Mouse (Mus musculus) cerebellum, adult 2 months (tissue): Measurements from ENCODE around the gene F830045P16Rik.

Source experiments
- CTCF ChIP-seq: fragments of 200-500 bp; IDR thresholded peaks from 2 replicates; pipeline ENCODE4 v1.5.1; 2011; ENCODE audit warnings: low read depth, mild to moderate bottlenecking, control low read depth, low read length, moderate library complexity, borderline replicate concordance; ENCODE audit not compliant: insufficient read depth
- POLR2A ChIP-seq: fragments of 200-500 bp; IDR thresholded peaks from 2 replicates; pipeline ENCODE4 v1.6.1; 2011; ENCODE audit warnings: low read length, control low read depth, borderline replicate concordance; ENCODE audit not compliant: insufficient read depth

- no peak for TF ChIP-seq POLR2A
- no peak for TF ChIP-seq CTCF
These were observed 10.8 kb downstream of the F830045P16Rik start for GRCm38 (mm10) chr2:129525644-129526043.
